Mouse (Mus musculus): ENCODE results near the gene Lrp5.

- no peak for TF ChIP-seq ELF1 (IDR thresholded peaks at IDR 0.05; ENCODE audit: low read depth, low read length)
- no peak for TF ChIP-seq MAFK (IDR thresholded peaks at IDR 0.05; ENCODE audit: borderline replicate concordance, low read depth, low read length)
- TF ChIP-seq USF2 (IDR thresholded peaks at IDR 0.05; ENCODE audit: borderline replicate concordance in 1 of 2, insufficient read depth in 1 of 2, low read depth in 1 of 2, low read length in 2 of 2), result no peak
- no peak for TF ChIP-seq TAL1 (IDR thresholded peaks at IDR 0.05; ENCODE audit: low read length)
- no peak for TF ChIP-seq ETS1 (IDR thresholded peaks at IDR 0.05; ENCODE audit: low read depth, low read length)
- no peak for TF ChIP-seq POLR2A (IDR thresholded peaks at IDR 0.05; ENCODE audit: control insufficient read depth in 1 of 2, insufficient read depth in 1 of 2, low read depth in 1 of 2, low read length in 2 of 2, poor library complexity in 1 of 2)
These were observed 32.9 kb downstream of the Lrp5 start for GRCm38 (mm10) chr19:3653508-3653907.

Data from MEL (cell line).